Mouse (Mus musculus) testis, adult 2 months (tissue): ENCODE measurements around the gene B830017H08Rik. TPM values are rescaled to one million over a fixed set of nuclear protein-coding genes. Genes with fewer than 3 reads are reported as not detected.

ENCODE experiments used
- H3K27ac ChIP-seq: fragments of 200-500 bp; 2 replicates; pipeline ENCODE4 v1.5.1; 2012; ENCODE audit warnings: low read depth, low read length; ENCODE audit not compliant: control insufficient read depth, insufficient read depth
- H3K27me3 ChIP-seq: fragments of 200-500 bp; 2 replicates; pipeline ENCODE4 v1.6.1; 2012; ENCODE audit warnings: mild to moderate bottlenecking, low read length, moderate library complexity; ENCODE audit not compliant: control insufficient read depth, insufficient read depth
- H3K36me3 ChIP-seq: fragments of 200-500 bp; 2 replicates; pipeline ENCODE4 v1.6.1; 2012; ENCODE audit warnings: mild to moderate bottlenecking, low read length; ENCODE audit not compliant: control insufficient read depth, insufficient read depth
- H3K4me1 ChIP-seq: fragments of 200-500 bp; 2 replicates; pipeline ENCODE4 v1.6.1; 2012; ENCODE audit warnings: low read length; ENCODE audit not compliant: control insufficient read depth, insufficient read depth
- H3K4me3 ChIP-seq: fragments of 200-500 bp; 2 replicates; pipeline ENCODE4 v1.5.1; 2012; ENCODE audit warnings: low read depth, mild to moderate bottlenecking, low read length, moderate library complexity, mixed read lengths; ENCODE audit not compliant: control insufficient read depth
- CTCF ChIP-seq: fragments of 200-500 bp; IDR thresholded peaks from 2 replicates; pipeline ENCODE4 v1.5.1; 2012; ENCODE audit warnings: low read depth, mild to moderate bottlenecking, inconsistent platforms, low read length, moderate library complexity; ENCODE audit not compliant: control insufficient read depth, insufficient read depth, insufficient replicate concordance
- POLR2A ChIP-seq: fragments of 200-500 bp; IDR thresholded peaks from 2 replicates; pipeline ENCODE4 v1.6.1; 2012; ENCODE audit warnings: low read depth, mild to moderate bottlenecking, inconsistent platforms, low read length, moderate library complexity; ENCODE audit not compliant: control insufficient read depth
- polyA plus RNA-seq: library from polyadenylated mRNA; depleted of rRNA; stranded (reverse); fragments of >200 nt; gene quantifications from 2 replicates; pipeline ENCODE4 v1.2.3, GENCODE M21; 2012; rRNA removed

B830017H08Rik gene
- polyA plus RNA-seq, 1 experiment, result 4.5 TPM

DNA sequence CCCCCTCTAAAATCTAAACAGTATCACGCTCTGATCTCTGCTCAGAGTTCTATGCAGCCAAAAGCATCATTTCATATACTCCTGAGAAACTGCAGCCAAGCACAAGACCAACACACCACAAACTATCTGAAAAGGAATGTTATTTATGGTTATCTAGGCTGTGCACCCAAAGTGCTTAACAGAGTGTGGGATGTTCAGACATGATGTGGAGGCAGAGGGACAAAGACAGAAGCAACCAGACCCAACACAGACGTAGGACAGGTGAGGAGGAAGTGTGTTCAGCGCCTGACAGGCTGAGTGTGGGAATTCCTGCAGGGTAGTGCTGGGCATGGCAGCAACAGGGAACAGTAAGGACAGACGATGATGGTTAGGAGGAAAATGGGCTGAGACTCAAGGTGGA, 46.6 kb downstream of the B830017H08Rik start:
- Histone ChIP-seq H3K27ac (no peak overlapping the region), H3K4me3 (no peak overlapping the region), H3K27me3 (no peaks in the 10 kb centered on the region), H3K4me1 (peaks cover 2% of the 10 kb centered on the region; the same call in 1 of the 2 replicates), H3K36me3 (no peaks in the 10 kb centered on the region)
- TF ChIP-seq POLR2A (no peak), CTCF (no peak)

- peaks cover 2% of the 10 kb centered on the region; the same call in 1 of the 2 replicates for H3K4me1 ChIP-seq
- no peaks in the 10 kb centered on the region for H3K36me3 ChIP-seq
- H3K27ac ChIP-seq, result no peak overlapping the region
- TF ChIP-seq POLR2A, result no peak
- no peak for TF ChIP-seq CTCF
- no peaks in the 10 kb centered on the region for H3K27me3 ChIP-seq
- no peak overlapping the region for H3K4me3 ChIP-seq
Measured at GRCm38 (mm10) chr16:17882196-17882595, 49.3 kb downstream of the B830017H08Rik start.

GRCm38 (mm10) chr16:17884116-17884515, 51.2 kb downstream of the B830017H08Rik start:
- Histone ChIP-seq H3K36me3 (no peaks in the 10 kb centered on the region), H3K27ac (no peak overlapping the region), H3K4me1 (peaks cover 2% of the 10 kb centered on the region; the same call in 1 of the 2 replicates), H3K4me3 (no peak overlapping the region), H3K27me3 (no peaks in the 10 kb centered on the region)
- no peak for TF ChIP-seq CTCF
- no peak for TF ChIP-seq POLR2A

Other genes starting within 250 kb of the B830017H08Rik start
- 49.9 and 55.6 TPM in 2 replicates for gene Slc7a4, start 249.9 kb upstream of the B830017H08Rik start, polyA plus RNA-seq
- gene Smpd4, start 213.8 kb upstream of the B830017H08Rik start, polyA plus RNA-seq, result 280 and 291 TPM in 2 replicates
- gene Ccdc74a, start 186.7 kb upstream of the B830017H08Rik start, polyA plus RNA-seq, result 120 and 138 TPM in 2 replicates
- 86.1 and 95.2 TPM in 2 replicates for gene Med15, start 100.2 kb upstream of the B830017H08Rik start, polyA plus RNA-seq
- gene Klhl22, start 73.5 kb upstream of the B830017H08Rik start, polyA plus RNA-seq, result 9.1 and 9.4 TPM in 2 replicates
- gene Scarf2, start 35.8 kb upstream of the B830017H08Rik start, polyA plus RNA-seq, result 4.1 and 5.6 TPM in 2 replicates
- 13.9 and 17.9 TPM in 2 replicates for gene Car15, start 5.2 kb downstream of the B830017H08Rik start, polyA plus RNA-seq
- gene Gm20518, start 58.5 kb downstream of the B830017H08Rik start, polyA plus RNA-seq, result 3.1 and 3.2 TPM in 2 replicates
- gene Tssk1, start 61.1 kb downstream of the B830017H08Rik start, polyA plus RNA-seq, result 175 and 177 TPM in 2 replicates
- 259 and 263 TPM in 2 replicates for gene Dgcr2, start 65.4 kb downstream of the B830017H08Rik start, polyA plus RNA-seq
- 845 and 898 TPM in 2 replicates for gene Tssk2, start 65.5 kb downstream of the B830017H08Rik start, polyA plus RNA-seq
- gene Ess2, start 78.2 kb downstream of the B830017H08Rik start, polyA plus RNA-seq, result 27.2 and 28.3 TPM in 2 replicates
- gene Gsc2, start 81.9 kb downstream of the B830017H08Rik start, polyA plus RNA-seq, result 7.7 and 8.9 TPM in 2 replicates
- 45.4 and 52.8 TPM in 2 replicates for gene Slc25a1, start 95.1 kb downstream of the B830017H08Rik start, polyA plus RNA-seq
- gene Vpreb2, start 147.3 kb downstream of the B830017H08Rik start, polyA plus RNA-seq, result not detected in 2 replicates
- 315 and 372 TPM in 2 replicates for gene Dgcr6, start 219.7 kb downstream of the B830017H08Rik start, polyA plus RNA-seq